Mouse (Mus musculus): ENCODE measurements around the gene Gm14296. TPM values are rescaled to one million over a fixed set of nuclear protein-coding genes. Genes with fewer than 3 reads are reported as not detected.
"Not testable (repeated sequence)": the region's sequence is repeated elsewhere in the genome, so short reads cannot be mapped to it uniquely, and the experiment has no call there.

Gene Gm14296
- 1 to 10 TPM; 1.8 to 3.1 TPM for total RNA-seq (2021)
- long read RNA-seq, experiment 1, partial matches to known transcripts, result 1 of 4 reads
- long read RNA-seq, experiment 1, other reads (novel, unspliced or antisense), result 1 of 4 reads
- long read RNA-seq, experiment 2, full-length matches to known transcripts, result 1 of 2 reads
- long read RNA-seq, experiment 2, partial matches to known transcripts, result 1 of 2 reads
- long read RNA-seq, experiment 2, other reads (novel, unspliced or antisense), result 0 of 2 reads

DNA sequence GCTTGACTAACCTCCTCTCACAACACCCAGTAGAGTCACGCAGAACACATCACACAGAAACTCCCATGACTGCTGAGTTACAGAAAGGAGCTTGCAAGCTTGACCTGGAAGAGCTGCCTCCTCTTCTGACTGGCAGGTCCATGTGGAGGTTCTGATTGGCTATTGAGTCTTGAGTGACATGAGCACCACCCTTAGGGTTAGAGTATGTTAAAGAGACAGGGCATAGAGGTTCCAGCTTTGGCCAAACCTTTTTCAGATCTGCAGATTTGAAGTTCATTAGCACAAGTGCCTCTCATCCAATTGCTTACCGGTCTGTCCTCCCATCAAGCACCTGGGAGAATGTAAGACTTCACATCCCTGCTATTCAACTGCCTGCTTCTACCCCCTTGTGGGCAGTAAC, at the start of gene Gm14296:
Gene Gm14296 (minus strand): TSS at position 101 of the 400 bp plus-strand sequence.
- DNase-seq, result not testable (repeated sequence)

- not testable (repeated sequence) for DNase-seq
These were observed 22.1 kb downstream of the Gm14296 start for GRCm38 (mm10) chr2:176905464-176905863.

Other genes starting within 250 kb of the Gm14296 start
- gene Gm14305, start 219.5 kb downstream of the Gm14296 start, total RNA-seq (2021), result 1 to 10 TPM; 5.7 to 9.7 TPM
- 1 to 10 TPM; 6.0 to 6.8 TPM for gene Gm14295, start 129.2 kb downstream of the Gm14296 start, total RNA-seq (2021)
- gene Gm14408, start 96.7 kb downstream of the Gm14296 start, total RNA-seq (2021), result not detected
- 10 to 100 TPM; 17.4 to 18.1 TPM for gene Gm14419, start 73.1 kb upstream of the Gm14296 start, total RNA-seq (2021)
- gene Gm14401, start 146.5 kb upstream of the Gm14296 start, total RNA-seq (2021), result under 1 TPM; 0.38 to 0.72 TPM

Data from gastrocnemius, postnatal 10 days (tissue).